Mouse (Mus musculus): ENCODE results near the gene Chchd6. TPM values are rescaled to one million over a fixed set of nuclear protein-coding genes. Genes with fewer than 3 reads are reported as not detected.

Gene Chchd6
- polyA plus RNA-seq, 1 experiment, result 18.6 TPM

GRCm38 (mm10) chr6:89381172-89381571 lies 214.3 kb downstream of the Chchd6 start:
- DNase-seq (ENCODE audit: low read depth, low spot score), result no peak
- 83% methylated on average over 3 of the region's 3 CpGs for WGBS

- 80% methylated on average over 3 of the region's 3 CpGs for WGBS
- DNase-seq (ENCODE audit: low read depth, low spot score), result no peak
Observed at GRCm38 (mm10) chr6:89380751-89381150, 214.7 kb downstream of the Chchd6 start.

- no peak for DNase-seq (ENCODE audit: low read depth, low spot score)
- 73% methylated on average over 2 of the region's 2 CpGs for WGBS
Observed at GRCm38 (mm10) chr6:89378264-89378663, 217.2 kb downstream of the Chchd6 start.

GRCm38 (mm10) chr6:89368812-89369211 lies 226.6 kb downstream of the Chchd6 start:
- no peak for DNase-seq (ENCODE audit: low read depth, low spot score)

GRCm38 (mm10) chr6:89364342-89364741 lies 231.1 kb downstream of the Chchd6 start:
- no peak for DNase-seq (ENCODE audit: low read depth, low spot score)
- 68% methylated on average over 3 of the region's 3 CpGs for WGBS

- WGBS, result 10% methylated on average over 16 of the region's 16 CpGs
- no peak for DNase-seq (ENCODE audit: low read depth, low spot score)
Observed at GRCm38 (mm10) chr6:89363107-89363451, 232.4 kb downstream of the Chchd6 start.

GRCm38 (mm10) chr6:89362281-89363106 lies 233.0 kb downstream of the Chchd6 start, which contains the start of gene Plxna1:
Gene Plxna1 (minus strand): TSS chr6:89362620.
- DNase-seq (ENCODE audit: low read depth, low spot score), result no peak
- WGBS, result under 1% methylated on average over 99 of the region's 110 CpGs

GRCm38 (mm10) chr6:89361418-89362280 lies 233.8 kb downstream of the Chchd6 start:
- 1% methylated on average over 79 of the region's 80 CpGs for WGBS
- DNase-seq (ENCODE audit: low read depth, low spot score), result no peak

GRCm38 (mm10) chr6:89360709-89361417 lies 234.6 kb downstream of the Chchd6 start:
- DNase-seq (ENCODE audit: low read depth, low spot score), result no peak
- WGBS, result 46% methylated on average over 8 of the region's 8 CpGs

GRCm38 (mm10) chr6:89359771-89360708 lies 235.4 kb downstream of the Chchd6 start:
- no peak for DNase-seq (ENCODE audit: low read depth, low spot score)
- WGBS, result 68% methylated on average over 20 of the region's 20 CpGs

- WGBS, result 66% methylated on average over 3 of the region's 3 CpGs
- DNase-seq (ENCODE audit: low read depth, low spot score), result no peak
Observed at GRCm38 (mm10) chr6:89359192-89359591, 236.3 kb downstream of the Chchd6 start.

GRCm38 (mm10) chr6:89355661-89356060 lies 239.8 kb downstream of the Chchd6 start:
- WGBS, result 71% methylated on average over 7 of the region's 7 CpGs

GRCm38 (mm10) chr6:89354726-89355125 lies 240.7 kb downstream of the Chchd6 start:
- DNase-seq (ENCODE audit: low read depth, low spot score), result no peak
- 81% methylated on average over 12 of the region's 12 CpGs for WGBS

More at GRCm38 (mm10) chr6:89355661-89356060, 239.8 kb downstream of the Chchd6 start:
- no peak for DNase-seq (ENCODE audit: low read depth, low spot score)

GRCm38 (mm10) chr6:89354076-89354475 lies 241.4 kb downstream of the Chchd6 start:
- WGBS, result 82% methylated on average over 5 of the region's 5 CpGs
- DNase-seq (ENCODE audit: low read depth, low spot score), result no peak

- no peak for DNase-seq (ENCODE audit: low read depth, low spot score)
- WGBS, result 40% methylated on average over 8 of the region's 8 CpGs
Observed at GRCm38 (mm10) chr6:89353101-89353500, 242.4 kb downstream of the Chchd6 start.

- DNase-seq (ENCODE audit: low read depth, low spot score), result no peak
- WGBS, result 55% methylated on average over 5 of the region's 5 CpGs
Observed at GRCm38 (mm10) chr6:89351441-89352137, 243.9 kb downstream of the Chchd6 start.

- DNase-seq (ENCODE audit: low read depth, low spot score), result no peak
- 100% methylated on average over 2 of the region's 2 CpGs for WGBS
Observed at GRCm38 (mm10) chr6:89350520-89350919, 244.9 kb downstream of the Chchd6 start.

GRCm38 (mm10) chr6:89350037-89350515 lies 245.4 kb downstream of the Chchd6 start:
- WGBS, result 46% methylated on average over 1 of the region's 1 CpGs
- DNase-seq (ENCODE audit: low read depth, low spot score), result no peak

Data from large intestine, adult 2 months (tissue).